Mouse (Mus musculus): ENCODE results near the gene Hectd4. TPM values are rescaled to one million over a fixed set of nuclear protein-coding genes. Genes with fewer than 3 reads are reported as not detected.

Gene Hectd4
- total and polyA plus RNA-seq, 3 experiments: 2.1 to 7.8 (median 6.0) TPM

GRCm38 (mm10) chr5:121386120-121386909 is 166.3 kb downstream of the Hectd4 start:
- Histone ChIP-seq H3K4me1 (ENCODE audit: control insufficient read depth in 1 of 2, insufficient read depth in 2 of 2) (peaks cover 11 to 39% of the 10 kb centered on the region in 2 experiments), H3K27me3 (replicated peaks) (no peaks in the 10 kb centered on the region), H3K9ac (ENCODE audit: insufficient read depth, low read depth) (no peak overlapping the region; the same call in 1 of the 2 replicates), H3K9me3 (replicated peaks; ENCODE audit: low read length) (no peaks in the 10 kb centered on the region), H3K4me2 (ENCODE audit: insufficient read depth, low read depth, poor library complexity, severe bottlenecking) (peak overlapping the region; percentile 39), H3K4me3 (replicated peaks in 1 of 3; ENCODE audit: low read depth in 2 of 3, low read length in 2 of 3, poor library complexity in 1 of 3) (no peak overlapping the region), H3K79me2 (replicated peaks; ENCODE audit: control insufficient read depth, extremely low read depth, insufficient read depth, poor library complexity, severe bottlenecking) (peaks cover 19% of the 10 kb centered on the region), H3K36me3 (replicated peaks in 1 of 2; ENCODE audit: control insufficient read depth in 1 of 2, insufficient read depth in 1 of 2, low read length in 1 of 2) (peaks cover 10 to 17% of the 10 kb centered on the region in 2 experiments), H3K27ac (ENCODE audit: insufficient read depth, low read depth) (no peak overlapping the region)
- no peak for DNase-seq (ENCODE audit: extremely low read depth)
- no peak for TF ChIP-seq ZKSCAN1 (IDR thresholded peaks at IDR 0.05; ENCODE audit: borderline replicate concordance, low read depth, low read length)
- TF ChIP-seq USF2 (conservative IDR thresholded peaks at IDR 0.05; ENCODE audit: low read depth, low read length): no peak
- TF ChIP-seq MAZ (IDR thresholded peaks at IDR 0.05; ENCODE audit: low read depth, low read length): no peak
- TF ChIP-seq NRF1 (IDR thresholded peaks at IDR 0.05; ENCODE audit: low read depth, low read length): no peak
- TF ChIP-seq ETS1 (conservative IDR thresholded peaks at IDR 0.05; ENCODE audit: low read depth, low read length): no peak
- TF ChIP-seq NELFE (IDR thresholded peaks at IDR 0.05; ENCODE audit: low read depth, low read length): no peak
- TF ChIP-seq MAFK (IDR thresholded peaks at IDR 0.05; ENCODE audit: insufficient replicate concordance, low read length): no peak
- TF ChIP-seq CHD2 (IDR thresholded peaks at IDR 0.05; ENCODE audit: low read length): no peak
- no peak for TF ChIP-seq ZMIZ1 (IDR thresholded peaks at IDR 0.05; ENCODE audit: low read depth, low read length)
- TF ChIP-seq IRF4 (IDR thresholded peaks at IDR 0.05; ENCODE audit: low read depth, low read length): no peak
- no peak for TF ChIP-seq ZC3H11A (IDR thresholded peaks at IDR 0.05; ENCODE audit: low read depth, low read length)
- no peak for TF ChIP-seq MEF2A (IDR thresholded peaks at IDR 0.05; ENCODE audit: borderline replicate concordance, low read depth, low read length)
- no peak for TF ChIP-seq MAX (IDR thresholded peaks at IDR 0.05; ENCODE audit: low read length)
- TF ChIP-seq POLR2AphosphoS2 (IDR thresholded peaks at IDR 0.05; ENCODE audit: low read depth, low read length): no peak
- no peak for TF ChIP-seq MXI1 (IDR thresholded peaks at IDR 0.05; ENCODE audit: low read depth, low read length)
- no peak for TF ChIP-seq JUND (conservative IDR thresholded peaks at IDR 0.05; ENCODE audit: low read depth, low read length)
- TF ChIP-seq UBTF (IDR thresholded peaks at IDR 0.05; ENCODE audit: low read depth, low read length): no peak
- dilution Hi-C loops (cut with MboI; ENCODE audit: extremely low pct_ligation_motif_present, extremely low pct_unique_long_range_greater_than_20kb, low sequenced_read_pairs) (no loop called here), in situ Hi-C loops (cut with MboI; ENCODE audit: low pct_ligation_motif_present, low pct_unique_long_range_greater_than_20kb, low sequenced_read_pairs) (no loop called here)

GRCm38 (mm10) chr5:121387126-121387525 is 167.1 kb downstream of the Hectd4 start:
- in situ Hi-C loops (cut with MboI; ENCODE audit: low pct_ligation_motif_present, low pct_unique_long_range_greater_than_20kb, low sequenced_read_pairs) (no loop called here), dilution Hi-C loops (cut with MboI; ENCODE audit: extremely low pct_ligation_motif_present, extremely low pct_unique_long_range_greater_than_20kb, low sequenced_read_pairs) (no loop called here)
- H3K27ac ChIP-seq (ENCODE audit: insufficient read depth, low read depth): no peak overlapping the region
- no peak overlapping the region for H3K9ac ChIP-seq (ENCODE audit: insufficient read depth, low read depth)
- no peaks in the 10 kb centered on the region for H3K9me3 ChIP-seq (replicated peaks; ENCODE audit: low read length)
- H3K27me3 ChIP-seq (replicated peaks): no peaks in the 10 kb centered on the region
- no peak for DNase-seq (ENCODE audit: extremely low read depth)
- H3K4me3 ChIP-seq (replicated peaks in 1 of 3; ENCODE audit: low read depth in 2 of 3, low read length in 2 of 3, poor library complexity in 1 of 3): no peak overlapping the region
- no peak for TF ChIP-seq RAD21 (IDR thresholded peaks at IDR 0.05; ENCODE audit: low read depth, low read length)
- TF ChIP-seq SIN3A (IDR thresholded peaks at IDR 0.05; ENCODE audit: low read length): no peak
- TF ChIP-seq RCOR1 (conservative IDR thresholded peaks at IDR 0.05; ENCODE audit: low read depth, low read length): no peak
- TF ChIP-seq MEF2A (IDR thresholded peaks at IDR 0.05; ENCODE audit: borderline replicate concordance, low read depth, low read length): no peak
- no peak for TF ChIP-seq PAX5 (IDR thresholded peaks at IDR 0.05; ENCODE audit: low read length)
- TF ChIP-seq ZC3H11A (IDR thresholded peaks at IDR 0.05; ENCODE audit: low read depth, low read length): no peak
- TF ChIP-seq E2F4 (IDR thresholded peaks at IDR 0.05; ENCODE audit: insufficient replicate concordance, low read depth, low read length): no peak
- TF ChIP-seq BHLHE40 (IDR thresholded peaks at IDR 0.05; ENCODE audit: low read depth, low read length): no peak
- no peak for TF ChIP-seq JUN (IDR thresholded peaks at IDR 0.05; ENCODE audit: insufficient read depth, low read depth, low read length)
- no peak for TF ChIP-seq MXI1 (IDR thresholded peaks at IDR 0.05; ENCODE audit: low read depth, low read length)
- TF ChIP-seq CHD2 (IDR thresholded peaks at IDR 0.05; ENCODE audit: low read length): no peak
- TF ChIP-seq HCFC1 (IDR thresholded peaks at IDR 0.05; ENCODE audit: low read depth, low read length): no peak
- TF ChIP-seq TCF12 (IDR thresholded peaks at IDR 0.05; ENCODE audit: low read depth, low read length): no peak
- TF ChIP-seq MAZ (IDR thresholded peaks at IDR 0.05; ENCODE audit: low read depth, low read length): no peak
- no peak for TF ChIP-seq USF1 (IDR thresholded peaks at IDR 0.05; ENCODE audit: low read depth, low read length)
- TF ChIP-seq ZKSCAN1 (IDR thresholded peaks at IDR 0.05; ENCODE audit: borderline replicate concordance, low read depth, low read length): no peak
- no peak overlapping the region for H3K4me2 ChIP-seq (ENCODE audit: insufficient read depth, low read depth, poor library complexity, severe bottlenecking)
- peaks cover 4 to 11% of the 10 kb centered on the region in 2 experiments for H3K36me3 ChIP-seq (replicated peaks in 1 of 2; ENCODE audit: control insufficient read depth in 1 of 2, insufficient read depth in 1 of 2, low read length in 1 of 2)
- peaks cover 8 to 33% of the 10 kb centered on the region in 2 experiments for H3K4me1 ChIP-seq (ENCODE audit: control insufficient read depth in 1 of 2, insufficient read depth in 2 of 2)
- peaks cover 14% of the 10 kb centered on the region for H3K79me2 ChIP-seq (replicated peaks; ENCODE audit: control insufficient read depth, extremely low read depth, insufficient read depth, poor library complexity, severe bottlenecking)
